Mouse (Mus musculus): Measurements from ENCODE around the gene Batf3. TPM values are rescaled to one million over a fixed set of nuclear protein-coding genes. Genes with fewer than 3 reads are reported as not detected.

The Batf3 gene
- polyA plus RNA-seq, 1 experiment from 2014 or later, result 2.2 TPM

- no peak for ATAC-seq (ENCODE audit: low read depth)
Observed at GRCm38 (mm10) chr1:191083230-191083629, 14.4 kb upstream of the Batf3 start.

GRCm38 (mm10) chr1:191084951-191085559, 12.6 kb upstream of the Batf3 start:
- H3K4me3 ChIP-seq (ENCODE audit: low read depth, low read length), result no peak overlapping the region
- no peaks in the 10 kb centered on the region for H3K27me3 ChIP-seq (ENCODE audit: control insufficient read depth, insufficient read depth, low read length)
- no peaks in the 10 kb centered on the region for H3K36me3 ChIP-seq (ENCODE audit: control insufficient read depth, insufficient read depth, low read length)
- WGBS, result 65% methylated on average over 5 of the region's 5 CpGs
- H3K4me2 ChIP-seq (ENCODE audit: low read depth, low read length), result no peak overlapping the region
- no peaks in the 10 kb centered on the region for H3K9me3 ChIP-seq (ENCODE audit: control insufficient read depth, low read length)
- no peak for ATAC-seq (ENCODE audit: low read depth)
- no peak overlapping the region for H3K9ac ChIP-seq (replicated peaks; ENCODE audit: low read depth, low read length)
- no peaks in the 10 kb centered on the region for H3K4me1 ChIP-seq (ENCODE audit: control insufficient read depth, insufficient read depth, low read length)
- H3K27ac ChIP-seq (ENCODE audit: low read depth, low read length), result no peak overlapping the region

More at GRCm38 (mm10) chr1:191083230-191083629, 14.4 kb upstream of the Batf3 start:
- no peak overlapping the region for H3K4me2 ChIP-seq (ENCODE audit: low read depth, low read length)
- no peaks in the 10 kb centered on the region for H3K4me1 ChIP-seq (ENCODE audit: control insufficient read depth, insufficient read depth, low read length)
- H3K27me3 ChIP-seq (ENCODE audit: control insufficient read depth, insufficient read depth, low read length), result no peaks in the 10 kb centered on the region
- H3K9ac ChIP-seq (replicated peaks; ENCODE audit: low read depth, low read length), result no peak overlapping the region
- no peaks in the 10 kb centered on the region for H3K9me3 ChIP-seq (ENCODE audit: control insufficient read depth, low read length)
- WGBS, result 94% methylated on average over 8 of the region's 8 CpGs
- H3K36me3 ChIP-seq (ENCODE audit: control insufficient read depth, insufficient read depth, low read length), result no peaks in the 10 kb centered on the region
- no peak overlapping the region for H3K4me3 ChIP-seq (ENCODE audit: low read depth, low read length)
- no peak overlapping the region for H3K27ac ChIP-seq (ENCODE audit: low read depth, low read length)

GRCm38 (mm10) chr1:191085597-191085996, 12.1 kb upstream of the Batf3 start:
- Histone ChIP-seq H3K4me2 (ENCODE audit: low read depth, low read length) (no peak overlapping the region), H3K4me3 (ENCODE audit: low read depth, low read length) (no peak overlapping the region), H3K27me3 (ENCODE audit: control insufficient read depth, insufficient read depth, low read length) (no peaks in the 10 kb centered on the region), H3K4me1 (ENCODE audit: control insufficient read depth, insufficient read depth, low read length) (no peaks in the 10 kb centered on the region), H3K36me3 (ENCODE audit: control insufficient read depth, insufficient read depth, low read length) (no peaks in the 10 kb centered on the region), H3K9me3 (ENCODE audit: control insufficient read depth, low read length) (no peaks in the 10 kb centered on the region), H3K9ac (replicated peaks; ENCODE audit: low read depth, low read length) (no peak overlapping the region), H3K27ac (ENCODE audit: low read depth, low read length) (no peak overlapping the region)
- ATAC-seq (ENCODE audit: low read depth), result no peak
- 74% methylated on average over 12 of the region's 12 CpGs for WGBS

- WGBS, result 89% methylated on average over 7 of the region's 7 CpGs
- ATAC-seq (ENCODE audit: low read depth), result no peak
- H3K9ac ChIP-seq (replicated peaks; ENCODE audit: low read depth, low read length), result no peak overlapping the region
- no peak overlapping the region for H3K4me2 ChIP-seq (ENCODE audit: low read depth, low read length)
- H3K4me1 ChIP-seq (ENCODE audit: control insufficient read depth, insufficient read depth, low read length), result no peaks in the 10 kb centered on the region
- no peaks in the 10 kb centered on the region for H3K36me3 ChIP-seq (ENCODE audit: control insufficient read depth, insufficient read depth, low read length)
- no peaks in the 10 kb centered on the region for H3K9me3 ChIP-seq (ENCODE audit: control insufficient read depth, low read length)
- no peak overlapping the region for H3K27ac ChIP-seq (ENCODE audit: low read depth, low read length)
- no peak overlapping the region for H3K4me3 ChIP-seq (ENCODE audit: low read depth, low read length)
- no peaks in the 10 kb centered on the region for H3K27me3 ChIP-seq (ENCODE audit: control insufficient read depth, insufficient read depth, low read length)
Observed at GRCm38 (mm10) chr1:191086304-191086878, 11.3 kb upstream of the Batf3 start.

GRCm38 (mm10) chr1:191086960-191087359, 10.7 kb upstream of the Batf3 start:
- Histone ChIP-seq H3K4me2 (ENCODE audit: low read depth, low read length) (no peak overlapping the region), H3K4me1 (ENCODE audit: control insufficient read depth, insufficient read depth, low read length) (no peaks in the 10 kb centered on the region), H3K9me3 (ENCODE audit: control insufficient read depth, low read length) (no peaks in the 10 kb centered on the region), H3K4me3 (ENCODE audit: low read depth, low read length) (no peak overlapping the region), H3K27ac (ENCODE audit: low read depth, low read length) (no peak overlapping the region), H3K27me3 (ENCODE audit: control insufficient read depth, insufficient read depth, low read length) (no peaks in the 10 kb centered on the region), H3K9ac (replicated peaks; ENCODE audit: low read depth, low read length) (no peak overlapping the region), H3K36me3 (ENCODE audit: control insufficient read depth, insufficient read depth, low read length) (no peaks in the 10 kb centered on the region)
- WGBS, result 82% methylated on average over 8 of the region's 8 CpGs
- ATAC-seq (ENCODE audit: low read depth), result no peak

- no peak overlapping the region for H3K27ac ChIP-seq (ENCODE audit: low read depth, low read length)
Observed at GRCm38 (mm10) chr1:191087955-191088354, 9.7 kb upstream of the Batf3 start.

GRCm38 (mm10) chr1:191089355-191089754, 8.3 kb upstream of the Batf3 start:
- 82% methylated on average over 6 of the region's 6 CpGs for WGBS
- Histone ChIP-seq H3K4me3 (ENCODE audit: low read depth, low read length) (no peak overlapping the region), H3K4me1 (ENCODE audit: control insufficient read depth, insufficient read depth, low read length) (no peaks in the 10 kb centered on the region), H3K9me3 (ENCODE audit: control insufficient read depth, low read length) (no peaks in the 10 kb centered on the region), H3K9ac (replicated peaks; ENCODE audit: low read depth, low read length) (no peak overlapping the region), H3K27ac (ENCODE audit: low read depth, low read length) (no peak overlapping the region), H3K4me2 (ENCODE audit: low read depth, low read length) (no peak overlapping the region), H3K27me3 (ENCODE audit: control insufficient read depth, insufficient read depth, low read length) (no peaks in the 10 kb centered on the region), H3K36me3 (ENCODE audit: control insufficient read depth, insufficient read depth, low read length) (no peaks in the 10 kb centered on the region)
- ATAC-seq (ENCODE audit: low read depth), result no peak

More at GRCm38 (mm10) chr1:191087955-191088354, 9.7 kb upstream of the Batf3 start:
- Histone ChIP-seq H3K4me2 (ENCODE audit: low read depth, low read length) (no peak overlapping the region), H3K9me3 (ENCODE audit: control insufficient read depth, low read length) (no peaks in the 10 kb centered on the region), H3K36me3 (ENCODE audit: control insufficient read depth, insufficient read depth, low read length) (no peaks in the 10 kb centered on the region), H3K4me1 (ENCODE audit: control insufficient read depth, insufficient read depth, low read length) (no peaks in the 10 kb centered on the region), H3K4me3 (ENCODE audit: low read depth, low read length) (no peak overlapping the region), H3K27me3 (ENCODE audit: control insufficient read depth, insufficient read depth, low read length) (no peaks in the 10 kb centered on the region), H3K9ac (replicated peaks; ENCODE audit: low read depth, low read length) (no peak overlapping the region)
- 90% methylated on average over 5 of the region's 5 CpGs for WGBS
- ATAC-seq (ENCODE audit: low read depth), result no peak

- H3K27ac ChIP-seq (ENCODE audit: low read depth, low read length), result no peak overlapping the region
- H3K27me3 ChIP-seq (ENCODE audit: control insufficient read depth, insufficient read depth, low read length), result no peaks in the 10 kb centered on the region
- no peak overlapping the region for H3K9ac ChIP-seq (replicated peaks; ENCODE audit: low read depth, low read length)
- WGBS, result 85% methylated on average over 8 of the region's 8 CpGs
- H3K4me3 ChIP-seq (ENCODE audit: low read depth, low read length), result no peak overlapping the region
- no peaks in the 10 kb centered on the region for H3K4me1 ChIP-seq (ENCODE audit: control insufficient read depth, insufficient read depth, low read length)
- no peaks in the 10 kb centered on the region for H3K9me3 ChIP-seq (ENCODE audit: control insufficient read depth, low read length)
- ATAC-seq (ENCODE audit: low read depth), result no peak
- H3K4me2 ChIP-seq (ENCODE audit: low read depth, low read length), result no peak overlapping the region
- H3K36me3 ChIP-seq (ENCODE audit: control insufficient read depth, insufficient read depth, low read length), result no peaks in the 10 kb centered on the region
Observed at GRCm38 (mm10) chr1:191092050-191092449, 5.6 kb upstream of the Batf3 start.

- Histone ChIP-seq H3K27ac (ENCODE audit: low read depth, low read length) (no peak overlapping the region), H3K4me2 (ENCODE audit: low read depth, low read length) (no peak overlapping the region), H3K9me3 (ENCODE audit: control insufficient read depth, low read length) (no peaks in the 10 kb centered on the region), H3K4me1 (ENCODE audit: control insufficient read depth, insufficient read depth, low read length) (no peaks in the 10 kb centered on the region), H3K27me3 (ENCODE audit: control insufficient read depth, insufficient read depth, low read length) (no peaks in the 10 kb centered on the region), H3K36me3 (ENCODE audit: control insufficient read depth, insufficient read depth, low read length) (no peaks in the 10 kb centered on the region), H3K4me3 (ENCODE audit: low read depth, low read length) (no peak overlapping the region), H3K9ac (replicated peaks; ENCODE audit: low read depth, low read length) (no peak overlapping the region)
- ATAC-seq (ENCODE audit: low read depth), result no peak
- whole genome bisulfite sequencing, result 73% methylated on average over 5 of the region's 5 CpGs
Observed at GRCm38 (mm10) chr1:191093578-191093977, 4.1 kb upstream of the Batf3 start.
